Mouse (Mus musculus): ENCODE data around the gene Gabbr2. TPM values are rescaled to one million over a fixed set of nuclear protein-coding genes. Genes with fewer than 3 reads are reported as not detected.

Gene Gabbr2
- polyA plus RNA-seq, 1 experiment from 2014 or later, result 0.03 TPM

DNA sequence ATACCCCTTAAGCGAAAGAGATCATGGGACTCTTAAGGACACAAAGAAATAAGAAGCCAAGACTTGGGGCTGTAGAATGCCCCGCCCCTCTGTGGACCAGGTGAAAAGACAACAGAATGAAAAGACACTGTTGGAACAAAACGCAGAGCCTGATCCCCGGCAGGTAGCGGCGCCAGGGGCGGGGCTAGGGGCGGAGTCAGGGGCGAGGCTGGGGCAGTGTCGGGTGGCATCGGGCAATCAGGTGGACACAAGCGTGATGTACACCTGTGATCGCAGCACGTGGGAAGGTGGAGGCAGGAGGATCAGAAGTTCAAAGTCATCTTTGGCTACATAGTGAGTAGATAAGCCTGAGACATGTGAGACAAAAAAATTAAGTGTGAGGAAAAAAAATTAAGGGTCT lies 217.0 kb downstream of the Gabbr2 start:
- no peak overlapping the region for H3K4me2 ChIP-seq (ENCODE audit: low read depth, low read length)
- no peaks in the 10 kb centered on the region for H3K36me3 ChIP-seq (ENCODE audit: control insufficient read depth, insufficient read depth)
- H3K27me3 ChIP-seq (ENCODE audit: control insufficient read depth, insufficient read depth, low read length), result peaks cover 9% of the 10 kb centered on the region; the same call in 1 of the 2 replicates
- H3K9ac ChIP-seq (ENCODE audit: low read length), result no peak overlapping the region
- H3K4me3 ChIP-seq (ENCODE audit: low read length), result no peak overlapping the region
- 24% methylated on average over 14 of the region's 14 CpGs for WGBS
- 0 out of 2 replicates have a peak, but pooled peaks cover 2% of the 10 kb centered on the region for H3K4me1 ChIP-seq (ENCODE audit: control insufficient read depth, insufficient read depth, low read length)
- peaks cover 2% of the 10 kb centered on the region; the same call in 1 of the 2 replicates for H3K9me3 ChIP-seq (replicated peaks; ENCODE audit: control insufficient read depth, low read length)
- H3K27ac ChIP-seq (ENCODE audit: low read length), result no peak overlapping the region
- no peak for ATAC-seq (replicated peaks; ENCODE audit: extremely low read depth, insufficient read depth, low FRiP score)

DNA sequence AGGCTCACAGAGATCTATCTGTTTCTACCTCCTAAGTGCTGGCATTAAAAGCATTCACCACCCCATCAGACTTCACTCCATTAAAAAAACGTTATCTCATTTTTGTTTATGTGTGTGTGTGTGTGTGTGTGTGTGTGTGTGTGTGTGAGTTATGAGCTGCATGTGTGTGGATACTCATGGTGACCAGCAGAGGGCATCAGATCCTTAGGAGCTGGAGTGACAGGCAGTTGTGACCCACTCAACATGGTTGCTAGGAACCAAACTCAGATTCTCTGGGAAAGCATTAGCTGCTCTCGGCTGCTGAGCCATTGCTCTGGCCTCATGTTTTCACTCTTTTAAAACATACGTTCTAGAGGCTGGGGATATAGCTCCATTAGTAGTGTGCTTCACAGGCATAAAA lies 218.4 kb downstream of the Gabbr2 start:
- Histone ChIP-seq H3K4me2 (ENCODE audit: low read depth, low read length) (no peak overlapping the region), H3K4me3 (ENCODE audit: low read length) (no peak overlapping the region)

DNA sequence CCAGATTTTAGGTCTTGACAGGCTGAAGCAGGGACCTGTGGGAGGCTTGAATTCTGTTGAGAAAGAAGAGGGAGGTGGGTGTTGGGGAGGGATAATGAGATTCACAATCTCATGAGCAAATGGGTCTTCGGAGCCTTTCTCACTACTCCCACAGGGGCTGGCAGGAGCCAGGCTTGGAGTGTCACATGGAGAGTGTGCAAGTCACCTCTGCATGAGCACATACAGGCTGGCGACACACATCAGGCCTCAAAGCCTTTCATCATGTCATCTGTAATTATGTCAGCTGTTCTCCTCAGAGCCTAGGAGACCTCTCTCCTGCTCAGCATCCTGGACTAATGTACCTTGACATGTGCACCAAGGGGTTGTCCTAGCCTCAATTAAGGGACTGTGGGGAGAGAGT lies 219.1 kb downstream of the Gabbr2 start:
- no peak overlapping the region for H3K9ac ChIP-seq (ENCODE audit: low read length)
- 0 out of 2 replicates have a peak, but pooled peaks cover 2% of the 10 kb centered on the region for H3K4me1 ChIP-seq (ENCODE audit: control insufficient read depth, insufficient read depth, low read length)
- WGBS, result 74% methylated on average over 2 of the region's 2 CpGs
- no peak for ATAC-seq (replicated peaks; ENCODE audit: extremely low read depth, insufficient read depth, low FRiP score)
- peaks cover 2% of the 10 kb centered on the region; the same call in 1 of the 2 replicates for H3K9me3 ChIP-seq (replicated peaks; ENCODE audit: control insufficient read depth, low read length)
- H3K27me3 ChIP-seq (ENCODE audit: control insufficient read depth, insufficient read depth, low read length), result 0 out of 2 replicates have a peak, but pooled peaks cover 9% of the 10 kb centered on the region
- H3K4me2 ChIP-seq (ENCODE audit: low read depth, low read length), result no peak overlapping the region
- H3K27ac ChIP-seq (ENCODE audit: low read length), result no peak overlapping the region
- no peak overlapping the region for H3K4me3 ChIP-seq (ENCODE audit: low read length)
- no peaks in the 10 kb centered on the region for H3K36me3 ChIP-seq (ENCODE audit: control insufficient read depth, insufficient read depth)

More for the DNA sequence above, 218.4 kb downstream of the Gabbr2 start:
- H3K27ac ChIP-seq (ENCODE audit: low read length), result no peak overlapping the region
- H3K4me1 ChIP-seq (ENCODE audit: control insufficient read depth, insufficient read depth, low read length), result 0 out of 2 replicates have a peak, but pooled peaks cover 2% of the 10 kb centered on the region
- H3K9me3 ChIP-seq (replicated peaks; ENCODE audit: control insufficient read depth, low read length), result peaks cover 2% of the 10 kb centered on the region; the same call in 1 of the 2 replicates
- H3K9ac ChIP-seq (ENCODE audit: low read length), result no peak overlapping the region
- 0 out of 2 replicates have a peak, but pooled peaks cover 9% of the 10 kb centered on the region for H3K27me3 ChIP-seq (ENCODE audit: control insufficient read depth, insufficient read depth, low read length)
- 81% methylated on average over 3 of the region's 3 CpGs for WGBS
- ATAC-seq (replicated peaks; ENCODE audit: extremely low read depth, insufficient read depth, low FRiP score), result no peak
- H3K36me3 ChIP-seq (ENCODE audit: control insufficient read depth, insufficient read depth), result no peaks in the 10 kb centered on the region

DNA sequence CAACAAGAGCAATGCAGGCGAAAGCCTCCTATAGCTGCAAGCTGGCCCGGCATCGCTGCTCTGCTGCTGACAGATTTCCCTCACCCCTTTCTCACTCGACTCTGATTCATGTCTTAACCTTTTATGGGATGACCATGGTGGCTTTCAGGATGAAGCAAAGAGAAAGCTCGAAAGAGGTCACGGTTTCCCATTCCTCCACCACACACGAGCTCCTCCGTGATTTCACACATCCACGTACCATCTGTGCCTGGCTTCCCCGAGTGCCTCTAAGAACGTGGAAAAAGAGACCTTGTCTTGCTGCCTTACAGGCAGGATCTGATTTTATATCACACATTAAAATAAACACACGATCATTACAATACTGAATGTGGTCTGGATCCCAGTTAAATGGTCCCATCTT lies 220.6 kb downstream of the Gabbr2 start:
- Histone ChIP-seq H3K9me3 (replicated peaks; ENCODE audit: control insufficient read depth, low read length) (peaks cover 2% of the 10 kb centered on the region; the same call in 1 of the 2 replicates), H3K4me1 (ENCODE audit: control insufficient read depth, insufficient read depth, low read length) (0 out of 2 replicates have a peak, but pooled peaks cover 2% of the 10 kb centered on the region), H3K36me3 (ENCODE audit: control insufficient read depth, insufficient read depth) (no peaks in the 10 kb centered on the region), H3K27me3 (ENCODE audit: control insufficient read depth, insufficient read depth, low read length) (peaks cover 6% of the 10 kb centered on the region; the same call in 1 of the 2 replicates), H3K4me2 (ENCODE audit: low read depth, low read length) (no peak overlapping the region), H3K9ac (ENCODE audit: low read length) (no peak overlapping the region), H3K4me3 (ENCODE audit: low read length) (no peak overlapping the region), H3K27ac (ENCODE audit: low read length) (no peak overlapping the region)
- 73% methylated on average over 12 of the region's 12 CpGs for WGBS
- no peak for ATAC-seq (replicated peaks; ENCODE audit: extremely low read depth, insufficient read depth, low FRiP score)

DNA sequence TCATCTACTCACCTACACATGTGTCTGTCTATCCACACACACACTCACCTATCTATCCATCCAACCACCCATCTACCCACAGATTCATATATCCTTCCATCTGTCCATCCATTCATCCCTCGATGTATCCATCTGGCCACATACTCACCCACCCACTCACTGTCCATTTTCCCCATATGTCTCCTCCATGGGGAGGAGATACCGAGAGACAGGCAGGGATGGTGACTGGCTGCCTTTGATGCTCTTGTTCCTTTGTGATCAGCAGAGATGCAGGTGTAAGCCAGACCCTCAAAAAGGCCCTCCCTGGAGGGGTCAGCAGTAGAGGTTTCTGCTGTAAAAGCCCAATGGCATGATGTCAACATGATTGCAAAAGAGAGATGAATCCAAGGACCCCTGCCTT lies 221.0 kb downstream of the Gabbr2 start:
- Histone ChIP-seq H3K9me3 (replicated peaks; ENCODE audit: control insufficient read depth, low read length) (peaks cover 2% of the 10 kb centered on the region; the same call in 1 of the 2 replicates), H3K4me1 (ENCODE audit: control insufficient read depth, insufficient read depth, low read length) (0 out of 2 replicates have a peak, but pooled peaks cover 2% of the 10 kb centered on the region), H3K27ac (ENCODE audit: low read length) (no peak overlapping the region), H3K9ac (ENCODE audit: low read length) (no peak overlapping the region), H3K36me3 (ENCODE audit: control insufficient read depth, insufficient read depth) (no peaks in the 10 kb centered on the region), H3K4me2 (ENCODE audit: low read depth, low read length) (no peak overlapping the region), H3K4me3 (ENCODE audit: low read length) (no peak overlapping the region), H3K27me3 (ENCODE audit: control insufficient read depth, insufficient read depth, low read length) (peaks cover 6% of the 10 kb centered on the region; the same call in 1 of the 2 replicates)
- ATAC-seq (replicated peaks; ENCODE audit: extremely low read depth, insufficient read depth, low FRiP score), result no peak
- 85% methylated on average over 2 of the region's 2 CpGs for WGBS

DNA sequence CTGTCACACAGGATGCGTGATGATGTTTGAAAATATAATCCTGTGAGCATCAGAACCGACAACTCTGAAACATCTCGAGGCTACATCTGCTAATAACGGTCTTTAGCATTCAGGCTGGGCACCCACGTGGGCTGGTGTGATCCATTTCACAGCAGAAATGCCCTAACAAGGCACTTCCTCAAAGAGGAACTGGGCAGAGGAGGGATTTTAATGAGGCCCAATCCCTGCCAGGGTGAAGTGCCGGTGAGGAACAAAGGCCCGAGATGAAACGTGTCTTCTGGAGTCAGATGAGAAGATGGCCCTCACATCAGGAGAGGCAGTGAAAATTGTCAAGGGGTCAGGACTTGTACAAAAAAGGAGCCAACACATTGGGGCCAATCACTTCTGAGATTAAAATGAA lies 221.6 kb downstream of the Gabbr2 start:
- Histone ChIP-seq H3K9me3 (replicated peaks; ENCODE audit: control insufficient read depth, low read length) (peaks cover 2% of the 10 kb centered on the region; the same call in 1 of the 2 replicates), H3K27me3 (ENCODE audit: control insufficient read depth, insufficient read depth, low read length) (peaks cover under 1% of the 10 kb centered on the region; the same call in 1 of the 2 replicates), H3K4me2 (ENCODE audit: low read depth, low read length) (no peak overlapping the region), H3K36me3 (ENCODE audit: control insufficient read depth, insufficient read depth) (no peaks in the 10 kb centered on the region), H3K9ac (ENCODE audit: low read length) (no peak overlapping the region), H3K4me3 (ENCODE audit: low read length) (no peak overlapping the region), H3K27ac (ENCODE audit: low read length) (no peak overlapping the region), H3K4me1 (ENCODE audit: control insufficient read depth, insufficient read depth, low read length) (0 out of 2 replicates have a peak, but pooled peaks cover 2% of the 10 kb centered on the region)
- no peak for ATAC-seq (replicated peaks; ENCODE audit: extremely low read depth, insufficient read depth, low FRiP score)
- 78% methylated on average over 8 of the region's 8 CpGs for WGBS

DNA sequence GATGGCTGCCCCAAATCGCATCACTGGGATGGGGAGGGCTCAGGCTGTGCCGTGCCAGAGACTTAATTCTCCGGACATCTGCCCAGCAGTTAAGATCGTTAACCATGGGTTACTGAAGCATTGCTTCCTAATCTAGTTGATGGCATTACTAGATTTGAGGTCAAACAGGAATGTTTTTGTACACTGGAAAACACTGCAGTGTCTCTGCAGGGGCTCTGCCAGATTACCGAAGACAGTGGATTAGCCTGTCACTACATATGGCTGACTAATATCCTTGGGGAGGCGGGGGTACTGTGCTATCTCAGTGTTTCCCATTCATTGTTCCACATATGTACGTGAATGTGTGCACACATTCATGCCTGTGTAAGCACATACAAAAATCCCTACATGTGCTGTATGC lies 225.3 kb downstream of the Gabbr2 start:
- no peak overlapping the region for H3K4me2 ChIP-seq (ENCODE audit: low read depth, low read length)
- no peak for ATAC-seq (replicated peaks; ENCODE audit: extremely low read depth, insufficient read depth, low FRiP score)
- H3K4me1 ChIP-seq (ENCODE audit: control insufficient read depth, insufficient read depth, low read length), result no peaks in the 10 kb centered on the region
- no peaks in the 10 kb centered on the region; the same call in 1 of the 2 replicates for H3K27me3 ChIP-seq (ENCODE audit: control insufficient read depth, insufficient read depth, low read length)
- H3K27ac ChIP-seq (ENCODE audit: low read length), result no peak overlapping the region
- H3K36me3 ChIP-seq (ENCODE audit: control insufficient read depth, insufficient read depth), result no peaks in the 10 kb centered on the region
- no peaks in the 10 kb centered on the region for H3K9me3 ChIP-seq (replicated peaks; ENCODE audit: control insufficient read depth, low read length)
- no peak overlapping the region for H3K9ac ChIP-seq (ENCODE audit: low read length)
- no peak overlapping the region for H3K4me3 ChIP-seq (ENCODE audit: low read length)
- 78% methylated on average over 7 of the region's 7 CpGs for WGBS

DNA sequence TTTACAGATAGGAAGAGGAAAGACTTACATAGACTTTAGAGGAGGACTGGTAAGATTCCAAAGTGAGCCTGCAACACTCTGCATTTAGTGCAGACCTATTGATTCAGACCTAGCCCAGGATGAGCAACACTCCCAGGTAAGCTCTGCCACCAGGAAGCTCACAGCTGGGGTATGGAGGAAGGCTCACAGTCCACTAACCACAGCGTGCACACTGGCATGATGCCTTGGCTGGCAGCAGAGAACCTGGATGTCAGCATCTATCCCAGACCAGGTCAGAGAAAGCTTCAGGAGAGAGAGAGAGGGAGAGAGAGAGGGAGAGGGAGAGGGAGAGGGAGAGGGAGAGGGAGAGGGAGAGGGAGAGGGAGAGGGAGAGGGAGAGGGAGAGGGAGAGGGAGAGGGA lies 231.8 kb downstream of the Gabbr2 start:
- no peak overlapping the region for H3K9ac ChIP-seq (ENCODE audit: low read length)
- H3K4me2 ChIP-seq (ENCODE audit: low read depth, low read length), result no peak overlapping the region
- no peaks in the 10 kb centered on the region for H3K9me3 ChIP-seq (replicated peaks; ENCODE audit: control insufficient read depth, low read length)
- H3K27ac ChIP-seq (ENCODE audit: low read length), result no peak overlapping the region
- 73% methylated on average over 1 of the region's 1 CpGs for WGBS
- no peaks in the 10 kb centered on the region for H3K36me3 ChIP-seq (ENCODE audit: control insufficient read depth, insufficient read depth)
- ATAC-seq (replicated peaks; ENCODE audit: extremely low read depth, insufficient read depth, low FRiP score), result no peak
- no peak overlapping the region for H3K4me3 ChIP-seq (ENCODE audit: low read length)
- H3K27me3 ChIP-seq (ENCODE audit: control insufficient read depth, insufficient read depth, low read length), result no peaks in the 10 kb centered on the region
- peaks cover 3% of the 10 kb centered on the region; the same call in 1 of the 2 replicates for H3K4me1 ChIP-seq (ENCODE audit: control insufficient read depth, insufficient read depth, low read length)

DNA sequence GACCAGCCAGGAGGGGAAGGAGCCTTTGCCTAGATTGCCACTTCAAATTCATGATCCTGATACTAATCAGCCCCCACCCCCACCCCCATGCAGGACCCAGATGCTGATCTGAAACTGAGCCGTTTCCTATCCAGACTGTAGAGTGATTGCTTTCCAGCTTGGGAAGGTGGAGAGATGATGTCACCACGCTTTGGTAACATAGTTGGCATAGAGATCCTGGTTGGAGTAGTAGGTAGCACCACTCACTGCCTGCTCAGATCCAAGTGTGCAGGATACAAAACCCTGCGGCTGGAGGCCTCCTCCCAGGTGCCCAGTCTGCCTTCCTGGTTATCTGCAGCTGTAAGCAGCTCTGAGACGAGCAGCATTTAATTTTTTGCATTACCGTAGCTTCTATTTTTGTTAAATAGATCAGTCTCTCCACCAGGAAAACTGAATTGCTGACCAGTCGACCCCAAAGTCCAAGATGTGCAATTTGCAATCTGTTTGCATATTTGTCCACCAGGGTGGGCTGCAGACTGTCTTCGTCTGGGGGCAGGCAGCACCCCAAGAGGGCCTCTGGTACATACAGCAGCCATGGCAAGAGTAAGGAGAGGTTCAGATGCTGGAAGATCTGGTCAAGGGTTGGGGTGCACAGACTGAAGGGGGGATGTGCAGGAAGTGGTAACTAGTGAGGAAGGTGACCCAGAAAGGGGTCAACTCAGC lies 233.2 kb downstream of the Gabbr2 start:
- Histone ChIP-seq H3K4me1 (ENCODE audit: control insufficient read depth, insufficient read depth, low read length) (peaks cover 5% of the 10 kb centered on the region; the same call in 1 of the 2 replicates), H3K4me2 (ENCODE audit: low read depth, low read length) (no peak overlapping the region), H3K9ac (ENCODE audit: low read length) (no peak overlapping the region), H3K4me3 (ENCODE audit: low read length) (no peak overlapping the region), H3K36me3 (ENCODE audit: control insufficient read depth, insufficient read depth) (no peaks in the 10 kb centered on the region), H3K9me3 (replicated peaks; ENCODE audit: control insufficient read depth, low read length) (no peaks in the 10 kb centered on the region), H3K27me3 (ENCODE audit: control insufficient read depth, insufficient read depth, low read length) (no peaks in the 10 kb centered on the region), H3K27ac (ENCODE audit: low read length) (no peak overlapping the region)
- no peak for ATAC-seq (replicated peaks; ENCODE audit: extremely low read depth, insufficient read depth, low FRiP score)
- WGBS, result 61% methylated on average over 7 of the region's 7 CpGs

Measured in heart, embryonic 16.5 days (tissue).